Mouse (Mus musculus) splenic B cell, adult 2 months (primary cell): ENCODE measurements around the gene Ssbp1.

Experiments
- DNase-seq: peaks from one replicate; pipeline ENCODE4 v3.0.0-alpha.2; 2011; ENCODE audit warnings: low read depth, low spot score
- H3K27me3 ChIP-seq: 2 replicates; pipeline ENCODE4 v1.6.1; 2012; ENCODE audit warnings: mild to moderate bottlenecking, low read length, moderate library complexity, mixed read lengths; ENCODE audit not compliant: control insufficient read depth, poor library complexity, insufficient read depth, severe bottlenecking
- H3K36me3 ChIP-seq: 2 replicates; pipeline ENCODE4 v1.6.1; 2012; ENCODE audit warnings: mild to moderate bottlenecking, low read length, moderate library complexity, mixed read lengths; ENCODE audit not compliant: control insufficient read depth, poor library complexity, insufficient read depth, severe bottlenecking

The Ssbp1 gene

GRCm38 (mm10) chr6:40470916-40471719, at the start of gene Ssbp1:
Ssbp1 (plus strand) TSS chr6:40471352.
- Histone ChIP-seq H3K36me3 (peaks cover 4% of the 10 kb centered on the region; the same call in 1 of the 2 replicates), H3K27me3 (no peaks in the 10 kb centered on the region)
- peak; percentile 97 for DNase-seq

DNA sequence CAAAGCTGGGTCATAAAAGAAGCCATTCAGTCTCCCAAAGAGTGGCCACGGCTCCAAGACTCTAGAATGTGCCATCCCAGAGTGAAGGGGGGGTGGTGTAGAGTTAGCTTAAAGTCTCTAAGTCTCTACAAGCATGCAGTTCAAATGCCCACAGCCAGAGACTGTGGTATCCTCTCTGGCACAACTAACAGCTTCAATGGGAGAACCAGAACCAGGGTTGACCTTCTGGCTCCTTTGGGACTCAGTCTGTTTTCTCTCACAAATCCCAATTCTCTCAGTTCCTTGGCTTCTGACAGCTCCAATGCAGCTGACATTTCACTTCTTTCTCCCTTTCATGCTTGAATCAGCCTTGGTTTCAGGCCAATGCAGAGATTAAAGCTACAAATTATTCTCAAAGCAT, 48.1 kb upstream of the Ssbp1 start:
- no peak for DNase-seq
- Histone ChIP-seq H3K36me3 (peaks cover 6% of the 10 kb centered on the region; the same call in 1 of the 2 replicates), H3K27me3 (no peaks in the 10 kb centered on the region)

GRCm38 (mm10) chr6:40423774-40424173, 47.4 kb upstream of the Ssbp1 start:
- Histone ChIP-seq H3K36me3 (peaks cover 6% of the 10 kb centered on the region; the same call in 1 of the 2 replicates), H3K27me3 (no peaks in the 10 kb centered on the region)
- peak; percentile 84 for DNase-seq

GRCm38 (mm10) chr6:40427441-40427840, 43.7 kb upstream of the Ssbp1 start:
- peaks cover 2% of the 10 kb centered on the region; the same call in 1 of the 2 replicates for H3K36me3 ChIP-seq
- no peak for DNase-seq
- no peaks in the 10 kb centered on the region for H3K27me3 ChIP-seq

DNA sequence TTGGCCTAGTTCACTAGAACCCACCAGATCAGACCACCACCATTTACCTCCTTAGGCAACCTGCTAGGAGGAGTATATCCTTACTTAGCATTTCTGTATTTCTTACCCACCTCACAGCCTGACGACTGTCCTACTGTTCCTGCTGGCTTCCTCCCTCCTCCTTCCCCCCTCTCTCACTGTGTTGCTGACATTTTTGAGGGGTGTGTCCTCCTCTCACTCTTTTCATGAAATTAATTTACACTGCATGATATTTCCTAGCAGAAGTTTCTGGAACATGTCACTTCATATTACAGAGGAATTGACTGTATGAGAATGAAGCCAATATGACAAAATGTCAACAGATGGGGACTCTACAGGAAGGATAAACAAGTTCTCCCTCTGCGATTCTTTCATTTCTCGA, 42.5 kb upstream of the Ssbp1 start:
- Histone ChIP-seq H3K27me3 (no peaks in the 10 kb centered on the region), H3K36me3 (no peaks in the 10 kb centered on the region)
- DNase-seq: no peak

- H3K27me3 ChIP-seq: no peaks in the 10 kb centered on the region
- no peaks in the 10 kb centered on the region for H3K36me3 ChIP-seq
- no peak for DNase-seq
Measured at GRCm38 (mm10) chr6:40429521-40429931, 41.6 kb upstream of the Ssbp1 start.

DNA sequence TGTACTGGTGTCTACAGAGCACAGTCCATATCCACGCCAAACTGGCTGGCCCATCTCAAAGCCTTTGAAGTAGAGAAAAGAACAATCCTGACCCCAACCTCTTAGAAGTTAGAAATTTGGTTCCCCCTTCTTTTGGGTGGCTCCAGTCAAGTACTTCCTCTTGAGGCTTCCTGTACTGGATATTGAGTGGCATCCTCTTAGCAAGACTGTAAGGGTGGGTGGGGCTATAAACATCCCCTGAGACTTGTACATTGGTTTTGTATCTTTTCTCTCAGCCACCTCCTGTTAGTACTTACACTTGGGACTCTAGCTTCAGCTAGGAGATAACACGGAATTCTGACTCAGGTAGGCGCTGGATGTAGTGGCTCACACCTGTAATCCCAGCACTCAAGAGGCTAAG, 40.9 kb upstream of the Ssbp1 start:
- H3K36me3 ChIP-seq: no peaks in the 10 kb centered on the region
- H3K27me3 ChIP-seq: no peaks in the 10 kb centered on the region
- DNase-seq: peak; percentile 84

- Histone ChIP-seq H3K36me3 (no peaks in the 10 kb centered on the region), H3K27me3 (no peaks in the 10 kb centered on the region)
- no peak for DNase-seq
Measured at GRCm38 (mm10) chr6:40430878-40431277, 40.3 kb upstream of the Ssbp1 start.

- Histone ChIP-seq H3K36me3 (no peaks in the 10 kb centered on the region), H3K27me3 (no peaks in the 10 kb centered on the region)
- DNase-seq: no peak
Measured at GRCm38 (mm10) chr6:40431356-40431755, 39.8 kb upstream of the Ssbp1 start.

DNA sequence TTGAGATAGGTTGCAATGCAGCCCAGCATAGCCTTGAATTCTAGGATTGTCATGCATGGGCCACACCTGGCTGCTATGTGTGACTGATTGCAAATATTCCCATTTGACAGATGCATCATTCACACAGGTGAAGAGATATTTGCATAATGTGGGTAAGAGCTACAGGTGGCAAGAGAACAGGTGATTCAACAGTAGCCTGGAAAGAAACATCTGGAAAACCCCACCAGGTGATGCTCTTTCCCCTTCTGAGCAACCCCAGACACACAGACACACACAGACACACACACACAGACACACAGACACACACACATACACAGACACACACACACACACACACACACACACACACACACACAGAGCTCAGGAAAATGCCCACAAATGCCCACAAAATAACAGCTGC, 39.3 kb upstream of the Ssbp1 start:
- Histone ChIP-seq H3K36me3 (no peaks in the 10 kb centered on the region), H3K27me3 (no peaks in the 10 kb centered on the region)
- peak; percentile 36 for DNase-seq

GRCm38 (mm10) chr6:40432346-40433275, 38.5 kb upstream of the Ssbp1 start:
- Histone ChIP-seq H3K36me3 (no peaks in the 10 kb centered on the region), H3K27me3 (no peaks in the 10 kb centered on the region)
- peak; percentile 84 for DNase-seq

GRCm38 (mm10) chr6:40434697-40435096, 36.5 kb upstream of the Ssbp1 start:
- Histone ChIP-seq H3K36me3 (no peaks in the 10 kb centered on the region), H3K27me3 (no peaks in the 10 kb centered on the region)
- no peak for DNase-seq

GRCm38 (mm10) chr6:40435151-40436046, 35.8 kb upstream of the Ssbp1 start:
- Histone ChIP-seq H3K27me3 (no peaks in the 10 kb centered on the region), H3K36me3 (no peaks in the 10 kb centered on the region)
- DNase-seq: peak; percentile 42

GRCm38 (mm10) chr6:40436047-40436483, 35.1 kb upstream of the Ssbp1 start, which contains the start of gene E330009J07Rik:
E330009J07Rik (minus strand) TSS chr6:40436135.
- Histone ChIP-seq H3K36me3 (no peaks in the 10 kb centered on the region), H3K27me3 (no peaks in the 10 kb centered on the region)
- DNase-seq: peak; percentile 74
